Mouse (Mus musculus): ENCODE data around the gene Rhbdl1. TPM values are rescaled to one million over a fixed set of nuclear protein-coding genes. Genes with fewer than 3 reads are reported as not detected.

Rhbdl1 gene
- polyA plus RNA-seq, 1 experiment from 2014 or later: 11.2 TPM

- H3K4me1 ChIP-seq: peaks cover 17% of the 10 kb centered on the region
- H3K9ac ChIP-seq: peak within 1 kb of the TSS; percentile 76
- H3K27me3 ChIP-seq: no peaks in the 10 kb centered on the region
- peak within 1 kb of the TSS; percentile 99 for H3K4me2 ChIP-seq
- H3K4me3 ChIP-seq: peak within 1 kb of the TSS; percentile 74
- H3K9me3 ChIP-seq (replicated peaks): no peaks in the 10 kb centered on the region
- peak; percentile 90 for ATAC-seq
- no peaks in the 10 kb centered on the region for H3K36me3 ChIP-seq (ENCODE audit: poor library complexity, severe bottlenecking)
- peak within 1 kb of the TSS; percentile 72 for H3K27ac ChIP-seq
- WGBS: under 1% methylated on average over 24 of the region's 24 CpGs
Measured at GRCm38 (mm10) chr17:25868601-25869191, 31.6 kb upstream of the Rhbdl1 start, which contains the start of gene Mcrip2. TSS of gene Mcrip2 (minus strand) at chr17:25868764.

GRCm38 (mm10) chr17:25867836-25868600 is 30.9 kb upstream of the Rhbdl1 start:
- WGBS: 2% methylated on average over 38 of the region's 42 CpGs
- H3K4me2 ChIP-seq: peak overlapping the region; percentile 99
- no peaks in the 10 kb centered on the region for H3K9me3 ChIP-seq (replicated peaks)
- H3K4me1 ChIP-seq: peaks cover 16% of the 10 kb centered on the region
- H3K4me3 ChIP-seq: peak overlapping the region; percentile 74
- H3K27ac ChIP-seq: peak overlapping the region; percentile 72; the same call in 1 of the 2 replicates
- no peaks in the 10 kb centered on the region for H3K27me3 ChIP-seq
- peak overlapping the region; percentile 76 for H3K9ac ChIP-seq
- no peaks in the 10 kb centered on the region for H3K36me3 ChIP-seq (ENCODE audit: poor library complexity, severe bottlenecking)
- ATAC-seq: peak; percentile 41

GRCm38 (mm10) chr17:25867509-25867835 is 30.4 kb upstream of the Rhbdl1 start:
- peak overlapping the region; percentile 76; the same call in 1 of the 2 replicates for H3K9ac ChIP-seq
- ATAC-seq: no peak
- 17% methylated on average over 7 of the region's 7 CpGs for WGBS
- peak overlapping the region; percentile 74 for H3K4me3 ChIP-seq
- H3K9me3 ChIP-seq (replicated peaks): no peaks in the 10 kb centered on the region
- no peak overlapping the region for H3K27ac ChIP-seq
- H3K4me2 ChIP-seq: peak overlapping the region; percentile 99
- no peaks in the 10 kb centered on the region for H3K36me3 ChIP-seq (ENCODE audit: poor library complexity, severe bottlenecking)
- no peaks in the 10 kb centered on the region for H3K27me3 ChIP-seq
- peaks cover 16% of the 10 kb centered on the region for H3K4me1 ChIP-seq

- ATAC-seq: no peak
- Histone ChIP-seq H3K27me3 (no peaks in the 10 kb centered on the region), H3K9ac (no peak overlapping the region), H3K36me3 (ENCODE audit: poor library complexity, severe bottlenecking) (no peaks in the 10 kb centered on the region), H3K4me3 (no peak overlapping the region), H3K9me3 (replicated peaks) (no peaks in the 10 kb centered on the region), H3K27ac (no peak overlapping the region), H3K4me1 (peaks cover 24% of the 10 kb centered on the region), H3K4me2 (no peak overlapping the region)
- 88% methylated on average over 3 of the region's 3 CpGs for WGBS
Measured at GRCm38 (mm10) chr17:25866172-25866571, 29.1 kb upstream of the Rhbdl1 start.

- Histone ChIP-seq H3K9ac (no peak overlapping the region), H3K36me3 (ENCODE audit: poor library complexity, severe bottlenecking) (no peaks in the 10 kb centered on the region), H3K27me3 (no peaks in the 10 kb centered on the region), H3K27ac (no peak overlapping the region), H3K4me3 (no peak overlapping the region), H3K9me3 (replicated peaks) (no peaks in the 10 kb centered on the region), H3K4me1 (peaks cover 32% of the 10 kb centered on the region), H3K4me2 (no peak overlapping the region)
- ATAC-seq: no peak
- 95% methylated on average over 11 of the region's 11 CpGs for WGBS
Measured at GRCm38 (mm10) chr17:25865288-25865687, 28.2 kb upstream of the Rhbdl1 start.

- Histone ChIP-seq H3K9me3 (replicated peaks) (no peaks in the 10 kb centered on the region), H3K36me3 (ENCODE audit: poor library complexity, severe bottlenecking) (no peaks in the 10 kb centered on the region), H3K9ac (no peak overlapping the region), H3K27me3 (no peaks in the 10 kb centered on the region), H3K4me2 (no peak overlapping the region), H3K4me3 (no peak overlapping the region), H3K27ac (no peak overlapping the region), H3K4me1 (peaks cover 40% of the 10 kb centered on the region)
- 93% methylated on average over 14 of the region's 14 CpGs for WGBS
- ATAC-seq: no peak
Measured at GRCm38 (mm10) chr17:25864311-25864710, 27.2 kb upstream of the Rhbdl1 start.

GRCm38 (mm10) chr17:25863681-25864080 is 26.6 kb upstream of the Rhbdl1 start:
- H3K4me2 ChIP-seq: no peak overlapping the region
- H3K9ac ChIP-seq: no peak overlapping the region
- H3K4me1 ChIP-seq: peaks cover 35% of the 10 kb centered on the region
- H3K9me3 ChIP-seq (replicated peaks): no peaks in the 10 kb centered on the region
- ATAC-seq: no peak
- 88% methylated on average over 6 of the region's 6 CpGs for WGBS
- no peaks in the 10 kb centered on the region for H3K27me3 ChIP-seq
- H3K36me3 ChIP-seq (ENCODE audit: poor library complexity, severe bottlenecking): no peaks in the 10 kb centered on the region
- H3K27ac ChIP-seq: no peak overlapping the region
- H3K4me3 ChIP-seq: no peak overlapping the region

GRCm38 (mm10) chr17:25861704-25862612 is 24.9 kb upstream of the Rhbdl1 start:
- H3K27ac ChIP-seq: peak overlapping the region; percentile 68
- 9% methylated on average over 6 of the region's 6 CpGs for WGBS
- no peaks in the 10 kb centered on the region for H3K36me3 ChIP-seq (ENCODE audit: poor library complexity, severe bottlenecking)
- H3K4me3 ChIP-seq: peak overlapping the region; percentile 65
- peaks cover 24% of the 10 kb centered on the region for H3K4me1 ChIP-seq
- no peaks in the 10 kb centered on the region for H3K9me3 ChIP-seq (replicated peaks)
- peak overlapping the region; percentile 84 for H3K9ac ChIP-seq
- peak overlapping the region; percentile 87 for H3K4me2 ChIP-seq
- no peaks in the 10 kb centered on the region for H3K27me3 ChIP-seq
- ATAC-seq: 0 out of 2 replicates have a peak, but pooled peaks have one; percentile 1

- peak within 1 kb of the TSS; percentile 68 for H3K27ac ChIP-seq
- H3K36me3 ChIP-seq (ENCODE audit: poor library complexity, severe bottlenecking): no peaks in the 10 kb centered on the region
- H3K27me3 ChIP-seq: no peaks in the 10 kb centered on the region
- peak; percentile 97 for ATAC-seq
- H3K9ac ChIP-seq: peak within 1 kb of the TSS; percentile 84
- peak within 1 kb of the TSS; percentile 87 for H3K4me2 ChIP-seq
- peak within 1 kb of the TSS; percentile 65 for H3K4me3 ChIP-seq
- H3K4me1 ChIP-seq: peaks cover 24% of the 10 kb centered on the region
- WGBS: 4% methylated on average over 64 of the region's 65 CpGs
- no peaks in the 10 kb centered on the region for H3K9me3 ChIP-seq (replicated peaks)
Measured at GRCm38 (mm10) chr17:25860832-25861703, 24.0 kb upstream of the Rhbdl1 start, which contains the start of gene Wdr90. TSS of gene Wdr90 (minus strand) at chr17:25861501.

GRCm38 (mm10) chr17:25860229-25860628 is 23.1 kb upstream of the Rhbdl1 start:
- no peaks in the 10 kb centered on the region for H3K9me3 ChIP-seq (replicated peaks)
- peaks cover 3% of the 10 kb centered on the region for H3K36me3 ChIP-seq (ENCODE audit: poor library complexity, severe bottlenecking)
- no peak for ATAC-seq
- peak overlapping the region; percentile 87 for H3K4me2 ChIP-seq
- no peaks in the 10 kb centered on the region for H3K27me3 ChIP-seq
- peak overlapping the region; percentile 65 for H3K4me3 ChIP-seq
- peaks cover 24% of the 10 kb centered on the region for H3K4me1 ChIP-seq
- WGBS: 91% methylated on average over 6 of the region's 6 CpGs
- H3K9ac ChIP-seq: peak overlapping the region; percentile 84
- H3K27ac ChIP-seq: no peak overlapping the region

- Histone ChIP-seq H3K27me3 (no peaks in the 10 kb centered on the region), H3K36me3 (ENCODE audit: poor library complexity, severe bottlenecking) (peaks cover 66% of the 10 kb centered on the region), H3K9me3 (replicated peaks) (no peaks in the 10 kb centered on the region), H3K27ac (peak within 1 kb of the TSS; percentile 66), H3K9ac (peak within 1 kb of the TSS; percentile 74), H3K4me2 (peak within 1 kb of the TSS; percentile 96), H3K4me1 (peaks cover 17% of the 10 kb centered on the region), H3K4me3 (peak within 1 kb of the TSS; percentile 73)
- WGBS: 1% methylated on average over 21 of the region's 21 CpGs
- ATAC-seq: peak; percentile 96
Measured at GRCm38 (mm10) chr17:25844396-25844901, 7.4 kb upstream of the Rhbdl1 start, which contains the start of gene Rhot2. TSS of gene Rhot2 (minus strand) at chr17:25844851.

All from forebrain, embryonic 13.5 days (tissue).